Comparison of ENCODE assay signal across 33 mouse cellular contexts in the genomic region with DNA sequence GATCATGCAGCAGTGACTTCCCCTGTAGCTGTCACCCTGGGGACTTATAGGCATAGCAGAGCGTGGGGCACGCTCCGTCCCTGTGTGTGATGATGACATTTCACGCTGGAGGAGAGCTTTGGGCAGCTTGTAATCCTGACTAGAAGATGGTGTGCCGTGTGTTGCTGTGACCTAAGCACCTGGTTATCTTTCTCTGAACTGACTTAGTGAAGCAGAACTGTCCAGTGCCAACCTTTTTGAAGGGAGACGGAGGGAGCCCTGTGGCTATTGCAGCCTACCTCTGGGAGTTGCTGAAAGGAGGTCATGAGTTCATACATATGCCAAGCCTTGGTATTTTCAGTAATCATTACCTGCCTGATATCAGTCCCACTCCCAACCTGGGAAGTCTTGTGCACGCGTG. TPM values are rescaled to one million over a fixed set of nuclear protein-coding genes. Genes with fewer than 3 reads are reported as not detected.
"Had no signal": no experiment of that assay in that cellular context is flagged by ENCODE, and none has a peak within 500 bp of the region (broad histone marks: within the 10 kb centered on the region; RNA-seq: fewer than 3 reads in every experiment).

Gene Serpina1f, minus strand, starts transcription at position 101 of the 400 bp plus-strand sequence.

- H3K27ac ChIP-seq: embryonic facial prominence, embryonic 10.5 days; embryonic facial prominence, embryonic 12.5 days; embryonic facial prominence, embryonic 13.5 days; embryonic facial prominence, embryonic 15.5 days; forebrain, embryonic 10.5 days; forebrain, embryonic 12.5 days; forebrain, embryonic 13.5 days; forebrain, embryonic 15.5 days; gastrocnemius, adult 2 months; heart, adult 2 months had no signal

- H3K9ac ChIP-seq: embryonic facial prominence, embryonic 12.5 days; embryonic facial prominence, embryonic 13.5 days; embryonic facial prominence, embryonic 15.5 days; forebrain, embryonic 12.5 days; forebrain, embryonic 13.5 days; forebrain, embryonic 15.5 days; forebrain, postnatal 0 days had no signal

- H3K9me3 ChIP-seq: embryonic facial prominence, embryonic 10.5 days; embryonic facial prominence, embryonic 12.5 days; embryonic facial prominence, embryonic 13.5 days; embryonic facial prominence, embryonic 15.5 days; forebrain, embryonic 10.5 days; forebrain, embryonic 12.5 days; forebrain, embryonic 13.5 days; forebrain, embryonic 15.5 days had no signal

- H3K27me3 ChIP-seq: embryonic facial prominence, embryonic 12.5 days; embryonic facial prominence, embryonic 13.5 days; embryonic facial prominence, embryonic 15.5 days; forebrain, embryonic 12.5 days; forebrain, embryonic 13.5 days; forebrain, embryonic 15.5 days had no signal

- ATAC-seq: forebrain, embryonic 13.5 days; forebrain, embryonic 14.5 days; forebrain, embryonic 15.5 days; forebrain, embryonic 16.5 days; forebrain, postnatal 0 days had no signal

- H3K4me3 ChIP-seq: embryonic facial prominence, embryonic 10.5 days; embryonic facial prominence, embryonic 12.5 days; embryonic facial prominence, embryonic 13.5 days; embryonic facial prominence, embryonic 15.5 days; erythroblast, embryonic 14.5 days; forebrain, embryonic 10.5 days; forebrain, embryonic 12.5 days; forebrain, embryonic 13.5 days; forebrain, embryonic 15.5 days; gastrocnemius, adult 2 months; heart, adult 2 months had no signal

- DNase-seq: cerebellum, adult 8-10 months; cerebellum, adult 9-10 months; cerebellum, adult 9-11 months; cerebellum, postnatal 10 days; cerebellum, postnatal 14 days; cerebellum, postnatal 25 days; cerebellum, postnatal 36 days; embryo, embryonic 11 days; forebrain, postnatal 0 days; gastrocnemius, adult 2 months; gastrocnemius, postnatal 10 days; gastrocnemius, postnatal 14 days; gastrocnemius, postnatal 25 days; gastrocnemius, postnatal 36 days; heart, adult 11 months; heart, adult 18-20 months; heart, adult 2 months had no signal

- H3K4me2 ChIP-seq: embryonic facial prominence, embryonic 12.5 days; embryonic facial prominence, embryonic 13.5 days; embryonic facial prominence, embryonic 15.5 days; forebrain, embryonic 12.5 days; forebrain, embryonic 13.5 days; forebrain, embryonic 15.5 days had no signal

- H3K4me1 ChIP-seq: embryonic facial prominence, embryonic 10.5 days; embryonic facial prominence, embryonic 12.5 days; embryonic facial prominence, embryonic 13.5 days; embryonic facial prominence, embryonic 15.5 days; forebrain, embryonic 10.5 days; forebrain, embryonic 12.5 days; forebrain, embryonic 13.5 days; forebrain, embryonic 15.5 days had no signal

- H3K36me3 ChIP-seq: embryonic facial prominence, embryonic 10.5 days; embryonic facial prominence, embryonic 12.5 days; embryonic facial prominence, embryonic 13.5 days; embryonic facial prominence, embryonic 15.5 days; forebrain, embryonic 10.5 days; forebrain, embryonic 12.5 days; forebrain, embryonic 15.5 days had no signal

RNA-seq across cellular contexts. Expression of gene Serpina1f, which starts in this region (rescaled TPM):
- polyA plus RNA-seq: cortical plate, adult 2 months; embryonic facial prominence, embryonic 10.5 days; embryonic facial prominence, embryonic 11.5 days; embryonic facial prominence, embryonic 12.5 days; embryonic facial prominence, embryonic 13.5 days; embryonic facial prominence, embryonic 14.5 days; embryonic facial prominence, embryonic 15.5 days; erythroblast, embryonic 14.5 days; forebrain, embryonic 10.5 days; forebrain, embryonic 11.5 days; forebrain, embryonic 12.5 days; forebrain, embryonic 13.5 days; forebrain, embryonic 14.5 days; forebrain, embryonic 15.5 days; forebrain, embryonic 16.5 days; forebrain, postnatal 0 days; frontal cortex, adult 2 months; heart, adult 2 months had no signal
